Mouse (Mus musculus) limb, embryonic 14.5 days (tissue): ENCODE data around the gene Creb3l2. TPM values are rescaled to one million over a fixed set of nuclear protein-coding genes. Genes with fewer than 3 reads are reported as not detected.
A peak's percentile ranks its signal among the peaks of the same experiment; 100 is the strongest.

Source experiments
- ATAC-seq: fragments of 200-750 bp; cut with Nextera tagmentation; 2 replicates; pipeline ENCODE4 v1.8.0; 2017; ENCODE audit warnings: low read depth, moderate number of reproducible peaks, moderate TSS enrichment; ENCODE audit not compliant: low FRiP score
- DNase-seq: peaks from one replicate; pipeline ENCODE4 v3.0.0-alpha.2; 2015; ENCODE audit warnings: low spot score
- H3K27ac ChIP-seq: fragments of 300-500 bp; sonication (generic); replicated peaks from 2 replicates; pipeline ENCODE4 v1.5.1; 2014; ENCODE audit warnings: low read depth, mild to moderate bottlenecking, low read length, moderate library complexity, mixed read lengths
- H3K27me3 ChIP-seq: fragments of 300-500 bp; sonication (generic); 2 replicates; pipeline ENCODE4 v1.6.1; 2014; ENCODE audit warnings: low read length, mixed read lengths; ENCODE audit not compliant: control insufficient read depth, insufficient read depth
- H3K36me3 ChIP-seq: fragments of 300-500 bp; sonication (generic); 2 replicates; pipeline ENCODE4 v1.6.1; 2014; ENCODE audit warnings: mild to moderate bottlenecking, low read length, moderate library complexity, mixed read lengths; ENCODE audit not compliant: control insufficient read depth, insufficient read depth
- H3K4me1 ChIP-seq: fragments of 300-500 bp; sonication (generic); 2 replicates; pipeline ENCODE4 v1.6.1; 2014; ENCODE audit warnings: antibody characterized with exemption, low read length, mixed read lengths; ENCODE audit not compliant: control insufficient read depth, insufficient read depth
- H3K4me2 ChIP-seq: fragments of 300-500 bp; sonication (generic); replicated peaks from 2 replicates; pipeline ENCODE4 v1.6.1; 2014; ENCODE audit warnings: low read depth, mild to moderate bottlenecking, low read length, moderate library complexity; ENCODE audit not compliant: severe bottlenecking
- H3K4me3 ChIP-seq: fragments of 300-500 bp; sonication (generic); replicated peaks from 2 replicates; pipeline ENCODE4 v1.5.1; 2014; ENCODE audit warnings: low read length
- H3K9ac ChIP-seq: fragments of 300-500 bp; sonication (generic); 2 replicates; pipeline ENCODE4 v1.6.1; 2014; ENCODE audit warnings: mild to moderate bottlenecking, low read depth, low read length, moderate library complexity; ENCODE audit not compliant: severe bottlenecking
- H3K9me3 ChIP-seq: fragments of 300-500 bp; sonication (generic); 2 replicates; pipeline ENCODE4 v1.6.1; 2016; ENCODE audit warnings: low read length; ENCODE audit not compliant: control insufficient read depth
- POLR2A ChIP-seq: fragments of 200-500 bp; IDR thresholded peaks from 2 replicates; pipeline ENCODE4 v1.8.0; 2012; ENCODE audit warnings: inconsistent platforms, mild to moderate bottlenecking, moderate library complexity, borderline replicate concordance; ENCODE audit not compliant: insufficient read depth, insufficient read length; ENCODE audit errors: extremely low read depth
- whole genome bisulfite sequencing: fragments of 180-500 bp; shearing (Covaris S2); extraction: QIAGEN DNeasy Blood & Tissue Kit; methylation state at CpG from one replicate; pipeline ENCODE4 v1.1.7; 2014; 5-methylcytosine and 5-hydroxymethylcytosine counted together
- polyA plus RNA-seq, 2 experiments: library from polyadenylated mRNA; depleted of rRNA in 1 of 2; stranded (reverse) in 1 of 2; unstranded in 1 of 2; fragments of >200 nt; fragmentation: Nextera tagmentation in 1 of 2; extraction: Ambion mirVana in 1 of 2; gene quantifications; 2 replicates each; pipeline versions ENCODE4 v1.2.1 to v1.2.3; 2012 to 2014

The Creb3l2 gene
- polyA plus RNA-seq, 2 experiments = 44.4 to 51.7 TPM

GRCm38 (mm10) chr6:37480008-37480407 lies 38.1 kb upstream of the Creb3l2 start:
- no peaks in the 10 kb centered on the region for H3K9me3 ChIP-seq
- no peak overlapping the region for H3K27ac ChIP-seq
- H3K9ac ChIP-seq = no peak overlapping the region
- H3K4me2 ChIP-seq = no peak overlapping the region
- no peaks in the 10 kb centered on the region for H3K4me1 ChIP-seq
- no peak for TF ChIP-seq POLR2A
- DNase-seq (no peak), ATAC-seq (no peak)
- no peaks in the 10 kb centered on the region for H3K36me3 ChIP-seq
- H3K4me3 ChIP-seq = no peak overlapping the region
- H3K27me3 ChIP-seq = no peaks in the 10 kb centered on the region

- 97% methylated on average over 2 of the region's 2 CpGs for WGBS
- Histone ChIP-seq H3K27ac (no peak overlapping the region), H3K4me2 (no peak overlapping the region), H3K4me3 (no peak overlapping the region), H3K9ac (no peak overlapping the region), H3K4me1 (peaks cover 3% of the 10 kb centered on the region; the same call in 1 of the 2 replicates), H3K36me3 (no peaks in the 10 kb centered on the region), H3K27me3 (no peaks in the 10 kb centered on the region), H3K9me3 (no peaks in the 10 kb centered on the region)
- ATAC-seq (no peak), DNase-seq (no peak)
- TF ChIP-seq POLR2A = no peak
Observed at GRCm38 (mm10) chr6:37478481-37478880, 36.5 kb upstream of the Creb3l2 start.

GRCm38 (mm10) chr6:37473674-37474342 lies 31.9 kb upstream of the Creb3l2 start:
- DNase-seq (no peak), ATAC-seq (no peak)
- Histone ChIP-seq H3K36me3 (no peaks in the 10 kb centered on the region), H3K9ac (no peak overlapping the region), H3K4me3 (no peak overlapping the region), H3K27ac (peak overlapping the region; percentile 48; the same call in 1 of the 2 replicates), H3K27me3 (no peaks in the 10 kb centered on the region), H3K4me2 (no peak overlapping the region), H3K4me1 (peaks cover 3% of the 10 kb centered on the region; the same call in 1 of the 2 replicates), H3K9me3 (no peaks in the 10 kb centered on the region)
- TF ChIP-seq POLR2A = no peak
- 88% methylated on average over 4 of the region's 4 CpGs for WGBS

- Histone ChIP-seq H3K27me3 (no peaks in the 10 kb centered on the region), H3K36me3 (no peaks in the 10 kb centered on the region), H3K9me3 (no peaks in the 10 kb centered on the region), H3K4me1 (peaks cover 3% of the 10 kb centered on the region; the same call in 1 of the 2 replicates), H3K9ac (no peak overlapping the region), H3K4me2 (no peak overlapping the region), H3K27ac (no peak overlapping the region), H3K4me3 (no peak overlapping the region)
- WGBS = 71% methylated on average over 4 of the region's 4 CpGs
- no peak for TF ChIP-seq POLR2A
- ATAC-seq (no peak), DNase-seq (no peak)
Observed at GRCm38 (mm10) chr6:37470216-37470615, 28.3 kb upstream of the Creb3l2 start.

GRCm38 (mm10) chr6:37465847-37466246 lies 23.9 kb upstream of the Creb3l2 start:
- Histone ChIP-seq H3K4me1 (no peaks in the 10 kb centered on the region), H3K27me3 (no peaks in the 10 kb centered on the region), H3K36me3 (no peaks in the 10 kb centered on the region), H3K9ac (no peak overlapping the region), H3K4me3 (no peak overlapping the region), H3K27ac (peak overlapping the region; percentile 16), H3K9me3 (no peaks in the 10 kb centered on the region), H3K4me2 (no peak overlapping the region)
- 18% methylated on average over 5 of the region's 5 CpGs for WGBS
- no peak for TF ChIP-seq POLR2A
- DNase-seq (peak; percentile 75), ATAC-seq (peak; percentile 21)

GRCm38 (mm10) chr6:37465356-37465755 lies 23.4 kb upstream of the Creb3l2 start:
- Histone ChIP-seq H3K4me1 (no peaks in the 10 kb centered on the region), H3K9ac (no peak overlapping the region), H3K4me2 (no peak overlapping the region), H3K36me3 (no peaks in the 10 kb centered on the region), H3K9me3 (no peaks in the 10 kb centered on the region), H3K27me3 (no peaks in the 10 kb centered on the region), H3K27ac (peak overlapping the region; percentile 16), H3K4me3 (no peak overlapping the region)
- no peak for ATAC-seq
- no peak for TF ChIP-seq POLR2A
- DNase-seq = no peak
